Mouse (Mus musculus) embryonic facial prominence, embryonic 11.5 days (tissue): Measurements from ENCODE around the gene H6pd. TPM values are rescaled to one million over a fixed set of nuclear protein-coding genes. Genes with fewer than 3 reads are reported as not detected.

Experiments
- ATAC-seq: fragments of 200-750 bp; cut with Nextera tagmentation; replicated peaks from 2 replicates; pipeline ENCODE4 v1.8.0; 2017; ENCODE audit warnings: low read depth; ENCODE audit not compliant: insufficient number of reproducible peaks, low FRiP score, low TSS enrichment
- DNase-seq: peaks from one replicate; pipeline ENCODE4 v3.0.0-alpha.2; 2015; ENCODE audit warnings: low spot score
- H3K27ac ChIP-seq: fragments of 300-500 bp; sonication (generic); replicated peaks from 2 replicates; pipeline ENCODE4 v1.5.1; 2014; ENCODE audit warnings: mild to moderate bottlenecking, low read depth, low read length, control low read depth
- H3K27me3 ChIP-seq: fragments of 300-500 bp; sonication (generic); 2 replicates; pipeline ENCODE4 v1.6.1; 2014; ENCODE audit warnings: mild to moderate bottlenecking, low read length, moderate library complexity, mixed read lengths; ENCODE audit not compliant: control insufficient read depth, insufficient read depth
- H3K36me3 ChIP-seq: fragments of 300-500 bp; sonication (generic); replicated peaks from 2 replicates; pipeline ENCODE4 v1.6.1; 2014; ENCODE audit warnings: low read depth, mild to moderate bottlenecking, low read length, moderate library complexity, mixed read lengths; ENCODE audit not compliant: control insufficient read depth, insufficient read depth
- H3K4me1 ChIP-seq: fragments of 300-500 bp; sonication (generic); 2 replicates; pipeline ENCODE4 v1.6.1; 2014; ENCODE audit warnings: low read length, mixed read lengths; ENCODE audit not compliant: control insufficient read depth, insufficient read depth
- H3K4me2 ChIP-seq: fragments of 300-500 bp; sonication (generic); 2 replicates; pipeline ENCODE4 v1.6.1; 2014; ENCODE audit warnings: low read depth, mild to moderate bottlenecking, control low read depth, low read length, moderate library complexity
- H3K4me3 ChIP-seq: fragments of 300-500 bp; sonication (generic); 2 replicates; pipeline ENCODE4 v1.5.1; 2014; ENCODE audit warnings: low read depth, low read length, control low read depth
- H3K9ac ChIP-seq: fragments of 300-500 bp; sonication (generic); replicated peaks from 2 replicates; pipeline ENCODE4 v1.6.1; 2014; ENCODE audit warnings: mild to moderate bottlenecking, control low read depth, low read length
- H3K9me3 ChIP-seq: fragments of 300-500 bp; sonication (generic); replicated peaks from 2 replicates; pipeline ENCODE4 v1.6.1; 2016; ENCODE audit warnings: mild to moderate bottlenecking, low read length, inconsistent platforms, mixed read lengths; ENCODE audit not compliant: control insufficient read depth
- WGBS: fragments of 180-500 bp; shearing (Covaris S2); extraction: QIAGEN DNeasy Blood & Tissue Kit; methylation state at CpG from one replicate; pipeline ENCODE4 v1.1.7; 2014; 5-methylcytosine and 5-hydroxymethylcytosine counted together
- polyA plus RNA-seq: library from polyadenylated mRNA; unstranded; fragments of >200 nt; fragmentation: Nextera tagmentation; extraction: Ambion mirVana; gene quantifications from 2 replicates; pipeline ENCODE4 v1.2.1, GENCODE M21; 2014

The H6pd gene
- polyA plus RNA-seq, 1 experiment from 2014 or later, result 3.2 TPM

GRCm38 (mm10) chr4:150003021-150003580 is 5.7 kb downstream of the H6pd start:
- DNase-seq (no peak), ATAC-seq (no peak)
- Histone ChIP-seq H3K9ac (no peak overlapping the region), H3K4me3 (no peak overlapping the region), H3K4me2 (no peak overlapping the region), H3K9me3 (no peaks in the 10 kb centered on the region), H3K36me3 (no peaks in the 10 kb centered on the region), H3K27ac (no peak overlapping the region), H3K4me1 (no peaks in the 10 kb centered on the region; the same call in 1 of the 2 replicates), H3K27me3 (no peaks in the 10 kb centered on the region)
- WGBS, result 69% methylated on average over 7 of the region's 7 CpGs

DNA sequence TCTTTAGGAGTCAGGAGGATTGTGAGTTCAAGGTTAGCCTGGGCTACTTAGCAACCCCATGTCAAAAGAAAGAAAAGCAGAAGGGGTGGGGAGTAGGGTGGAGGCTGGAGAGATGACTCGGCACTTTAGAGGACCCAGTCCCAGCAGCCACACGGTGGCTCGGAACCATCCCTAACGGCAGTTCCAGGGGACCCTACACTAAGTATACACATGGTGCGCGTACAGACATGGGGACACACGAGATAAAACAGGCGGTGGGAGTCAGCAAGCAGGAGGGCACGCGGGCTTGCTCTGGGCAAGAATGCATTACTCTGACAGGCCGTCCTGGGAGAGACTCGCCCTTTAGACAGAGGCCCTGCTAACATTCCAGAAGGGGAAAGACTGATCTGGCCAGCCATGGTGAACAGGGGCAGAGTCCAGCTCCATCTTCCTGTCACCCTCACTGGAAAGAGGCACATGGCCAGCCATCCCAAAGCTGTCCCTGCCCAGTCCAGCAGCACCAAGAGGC is 6.7 kb downstream of the H6pd start:
- DNase-seq (no peak), ATAC-seq (no peak)
- Histone ChIP-seq H3K9me3 (no peaks in the 10 kb centered on the region), H3K9ac (no peak overlapping the region), H3K27me3 (no peaks in the 10 kb centered on the region), H3K4me1 (no peaks in the 10 kb centered on the region; the same call in 1 of the 2 replicates), H3K4me2 (no peak overlapping the region), H3K36me3 (no peaks in the 10 kb centered on the region), H3K27ac (no peak overlapping the region), H3K4me3 (no peak overlapping the region)
- WGBS, result 67% methylated on average over 12 of the region's 12 CpGs

DNA sequence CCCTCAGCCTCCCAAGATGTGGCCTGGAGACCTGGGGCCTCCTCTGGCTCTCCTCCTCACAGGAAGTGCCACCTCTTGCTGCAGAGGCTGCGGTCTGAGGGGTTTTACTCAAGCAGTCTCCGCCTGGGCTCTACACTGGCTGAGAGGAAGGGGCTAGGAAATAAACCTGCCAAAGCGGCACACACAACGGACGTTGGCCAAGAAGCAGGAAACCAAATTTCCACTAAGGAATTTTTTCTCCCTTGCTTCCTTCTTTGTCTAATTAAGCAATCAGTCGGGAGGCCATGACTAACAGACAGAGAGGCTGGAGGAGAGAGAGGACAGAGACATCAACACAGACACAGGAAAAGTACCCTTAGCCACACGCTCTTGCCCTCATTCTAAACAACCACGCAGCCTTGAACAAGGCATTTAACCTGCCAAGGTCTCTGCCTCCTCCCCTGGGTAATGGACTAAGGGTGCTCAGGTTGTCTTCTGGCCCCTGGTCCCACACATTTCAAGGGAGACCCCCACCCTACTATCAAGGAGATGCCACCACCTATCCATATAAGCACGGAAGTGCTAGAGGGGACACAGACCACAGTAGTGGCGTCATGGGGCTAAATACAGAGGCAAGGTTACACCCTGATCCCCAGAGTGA is 7.5 kb downstream of the H6pd start:
- Histone ChIP-seq H3K27ac (no peak overlapping the region), H3K4me2 (no peak overlapping the region), H3K4me3 (no peak overlapping the region), H3K36me3 (no peaks in the 10 kb centered on the region), H3K4me1 (no peaks in the 10 kb centered on the region; the same call in 1 of the 2 replicates), H3K9me3 (no peaks in the 10 kb centered on the region), H3K27me3 (no peaks in the 10 kb centered on the region), H3K9ac (no peak overlapping the region)
- 60% methylated on average over 10 of the region's 10 CpGs for WGBS
- DNase-seq, result no peak
- ATAC-seq, result no peak

GRCm38 (mm10) chr4:149999931-150000555 is 8.8 kb downstream of the H6pd start:
- no peaks in the 10 kb centered on the region; the same call in 1 of the 2 replicates for H3K4me1 ChIP-seq
- H3K27ac ChIP-seq, result no peak overlapping the region
- ATAC-seq, result no peak
- no peaks in the 10 kb centered on the region for H3K36me3 ChIP-seq
- H3K9me3 ChIP-seq, result no peaks in the 10 kb centered on the region
- no peak overlapping the region for H3K9ac ChIP-seq
- no peak for DNase-seq
- no peak overlapping the region for H3K4me2 ChIP-seq
- no peak overlapping the region for H3K4me3 ChIP-seq
- WGBS, result 86% methylated on average over 15 of the region's 15 CpGs
- no peaks in the 10 kb centered on the region for H3K27me3 ChIP-seq

- DNase-seq (no peak), ATAC-seq (no peak)
- Histone ChIP-seq H3K9ac (no peak overlapping the region), H3K4me3 (no peak overlapping the region), H3K4me1 (no peaks in the 10 kb centered on the region; the same call in 1 of the 2 replicates), H3K27ac (no peak overlapping the region), H3K27me3 (no peaks in the 10 kb centered on the region), H3K9me3 (no peaks in the 10 kb centered on the region), H3K36me3 (no peaks in the 10 kb centered on the region), H3K4me2 (no peak overlapping the region)
- WGBS, result 82% methylated on average over 9 of the region's 9 CpGs
Observed at GRCm38 (mm10) chr4:149999510-149999900, 9.3 kb downstream of the H6pd start.

- no peaks in the 10 kb centered on the region; the same call in 1 of the 2 replicates for H3K4me1 ChIP-seq
- no peak overlapping the region for H3K9ac ChIP-seq
- H3K9me3 ChIP-seq, result no peaks in the 10 kb centered on the region
- ATAC-seq (no peak), DNase-seq (no peak)
- no peaks in the 10 kb centered on the region for H3K36me3 ChIP-seq
- 86% methylated on average over 14 of the region's 14 CpGs for WGBS
- H3K4me2 ChIP-seq, result no peak overlapping the region
- H3K27ac ChIP-seq, result no peak overlapping the region
- H3K4me3 ChIP-seq, result no peak overlapping the region
- no peaks in the 10 kb centered on the region for H3K27me3 ChIP-seq
Observed at GRCm38 (mm10) chr4:149998786-149999509, 9.9 kb downstream of the H6pd start.

DNA sequence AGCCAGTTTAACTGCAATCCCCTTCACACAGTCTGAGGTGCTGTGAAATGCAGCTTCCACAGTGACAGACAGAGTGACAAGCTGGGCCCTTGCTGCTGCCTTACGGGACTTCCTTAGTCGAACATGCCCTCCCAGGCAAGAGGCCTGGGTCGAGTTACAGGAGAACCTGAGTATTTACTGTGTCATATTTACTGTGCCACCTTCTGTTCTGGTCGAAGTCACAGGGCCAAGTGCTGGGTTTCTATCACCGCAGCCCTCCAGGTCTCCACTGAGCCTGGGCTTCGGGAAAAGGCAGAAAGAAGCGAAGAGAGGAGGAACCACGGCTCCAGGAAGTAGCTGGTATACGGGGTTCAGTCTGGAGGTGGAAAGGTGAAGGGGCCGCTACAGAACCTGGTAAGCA is 10.8 kb downstream of the H6pd start:
- 63% methylated on average over 10 of the region's 10 CpGs for WGBS
- ATAC-seq, result no peak
- no peaks in the 10 kb centered on the region for H3K36me3 ChIP-seq
- no peak overlapping the region for H3K9ac ChIP-seq
- no peak overlapping the region for H3K4me3 ChIP-seq
- H3K27me3 ChIP-seq, result no peaks in the 10 kb centered on the region
- H3K4me2 ChIP-seq, result no peak overlapping the region
- no peak overlapping the region for H3K27ac ChIP-seq
- no peaks in the 10 kb centered on the region; the same call in 1 of the 2 replicates for H3K4me1 ChIP-seq
- H3K9me3 ChIP-seq, result no peaks in the 10 kb centered on the region
- no peak for DNase-seq
